In the genomic region with DNA sequence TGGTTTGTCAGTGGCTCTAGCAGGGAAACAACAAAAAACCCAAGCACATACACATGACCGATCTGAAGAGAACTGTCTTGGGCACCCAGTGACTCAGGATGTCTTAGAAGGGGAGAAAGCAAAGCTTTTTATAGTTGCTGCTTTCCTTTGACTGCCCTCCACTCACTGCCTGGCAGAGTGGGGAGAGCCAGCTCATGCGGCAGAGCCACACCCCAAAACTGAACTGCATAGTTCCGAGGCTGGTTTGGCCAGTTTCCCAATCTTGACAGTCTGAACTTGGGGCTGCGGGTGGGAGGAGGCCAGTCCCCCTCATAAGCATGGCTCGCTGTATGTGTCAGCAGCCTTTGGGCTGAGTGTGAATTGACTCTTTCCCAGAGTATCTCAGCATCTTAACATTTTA, we compare ENCODE assay signal across 8 mouse cellular contexts. TPM values are rescaled to one million over a fixed set of nuclear protein-coding genes. Genes with fewer than 3 reads are reported as not detected.
DNase-seq lines count a peak whose midpoint lies in the region; ATAC-seq and TF ChIP-seq lines count a peak whose summit lies in the region.

No protein-coding gene starts in this region.

- 0 out of 2 replicates have a peak, but pooled peaks cover 4% of the 10 kb centered on the region for H3K4me1 ChIP-seq in lung, embryonic 14.5 days (ENCODE audit: insufficient read depth)
- H3K4me1 ChIP-seq in hindbrain, postnatal 0 days (ENCODE audit: insufficient read depth, low read length), result no peaks in the 10 kb centered on the region
- H3K4me1 ChIP-seq in midbrain, embryonic 13.5 days (replicated peaks), result peaks cover 11% of the 10 kb centered on the region

- no peak overlapping the region for H3K9ac ChIP-seq in lung, embryonic 14.5 days
- no peak overlapping the region for H3K9ac ChIP-seq in hindbrain, postnatal 0 days (replicated peaks; ENCODE audit: low read length)
- no peak overlapping the region for H3K9ac ChIP-seq in midbrain, embryonic 13.5 days (replicated peaks)

- H3K27me3 ChIP-seq in lung, embryonic 14.5 days (ENCODE audit: insufficient read depth, low read length), result no peaks in the 10 kb centered on the region
- no peaks in the 10 kb centered on the region for H3K27me3 ChIP-seq in hindbrain, postnatal 0 days (ENCODE audit: insufficient read depth, low read length)
- H3K27me3 ChIP-seq in midbrain, embryonic 13.5 days, result no peaks in the 10 kb centered on the region

- H3K4me3 ChIP-seq in lung, embryonic 14.5 days (ENCODE audit: low read depth, low read length), result no peak overlapping the region
- no peak overlapping the region for H3K4me3 ChIP-seq in hindbrain, postnatal 0 days (ENCODE audit: low read length)
- H3K4me3 ChIP-seq in midbrain, embryonic 13.5 days (replicated peaks), result no peak overlapping the region

- H3K36me3 ChIP-seq in lung, embryonic 14.5 days (ENCODE audit: insufficient read depth), result peaks cover 42% of the 10 kb centered on the region
- peaks cover 26% of the 10 kb centered on the region for H3K36me3 ChIP-seq in hindbrain, postnatal 0 days (ENCODE audit: insufficient read depth, low read length)
- H3K36me3 ChIP-seq in midbrain, embryonic 13.5 days, result peaks cover 46% of the 10 kb centered on the region

- TF ChIP-seq CTCF in lung, embryonic 14.5 days (IDR thresholded peaks at IDR 0.05; ENCODE audit: low read depth), result no peak
- TF ChIP-seq CTCF in hindbrain, postnatal 0 days (IDR thresholded peaks at IDR 0.05; ENCODE audit: low read depth), result no peak

- H3K27ac ChIP-seq in lung, embryonic 14.5 days (ENCODE audit: low read depth), result peak overlapping the region; percentile 71
- H3K27ac ChIP-seq in hindbrain, postnatal 0 days, result peak overlapping the region; percentile 41; the same call in 1 of the 2 replicates
- H3K27ac ChIP-seq in midbrain, embryonic 13.5 days, result peak overlapping the region; percentile 21

- H3K4me2 ChIP-seq in lung, embryonic 14.5 days, result peak overlapping the region; percentile 4; the same call in 1 of the 2 replicates
- no peak overlapping the region for H3K4me2 ChIP-seq in hindbrain, postnatal 0 days (ENCODE audit: low read depth, low read length)
- H3K4me2 ChIP-seq in midbrain, embryonic 13.5 days (replicated peaks), result no peak overlapping the region

- H3K9me3 ChIP-seq in lung, embryonic 14.5 days (ENCODE audit: low read depth, low read length), result no peaks in the 10 kb centered on the region
- H3K9me3 ChIP-seq in hindbrain, postnatal 0 days (ENCODE audit: low read length), result no peaks in the 10 kb centered on the region
- peaks cover 6% of the 10 kb centered on the region; the same call in 1 of the 2 replicates for H3K9me3 ChIP-seq in midbrain, embryonic 13.5 days

- DNase-seq in adrenal gland, postnatal 25 days, result peak; percentile 18
- DNase-seq in adrenal gland, postnatal 4 days (ENCODE audit: low spot score in 2 of 2), result no peak
- DNase-seq in lung, embryonic 14.5 days, result peak; percentile 84
- DNase-seq in lung, postnatal 25 days (ENCODE audit: low spot score), result no peak
- DNase-seq in hindbrain, postnatal 0 days (ENCODE audit: low spot score), result peak; percentile 44
- no peak for DNase-seq in adipocyte (ENCODE audit: low spot score)
- DNase-seq in cerebellum, postnatal 14 days, result no peak

- WGBS in lung, embryonic 14.5 days, result 20% methylated on average over 5 of the region's 5 CpGs
- 37% methylated on average over 5 of the region's 5 CpGs for WGBS in hindbrain, postnatal 0 days
- 83% methylated on average over 5 of the region's 5 CpGs for WGBS in midbrain, embryonic 13.5 days

- ATAC-seq in lung, embryonic 14.5 days (ENCODE audit: insufficient read depth), result peak; percentile 78
- no peak for ATAC-seq in hindbrain, postnatal 0 days
- ATAC-seq in midbrain, embryonic 13.5 days, result 0 out of 2 replicates have a peak, but pooled peaks have one; percentile 31

RNA-seq across cellular contexts. Expression of gene Calm1, which starts 11.7 kb away (rescaled TPM):
- 302 and 339 TPM in 2 replicates for total RNA-seq in adrenal gland, postnatal 25 days (2021)
- total RNA-seq in adrenal gland, postnatal 4 days (2021), result 100 to 1,000 TPM; 373 to 429 TPM
- polyA plus RNA-seq in lung, embryonic 14.5 days (2014; fragmentation: Nextera tagmentation; extraction: Ambion mirVana), result 1,610 and 1,758 TPM in 2 replicates
- total RNA-seq in hindbrain, postnatal 0 days (2014; rRNA removed), result 1,139 and 1,416 TPM in 2 replicates
- polyA plus RNA-seq in hindbrain, postnatal 0 days (2015; fragmentation: Nextera tagmentation; extraction: Ambion mirVana), result 4,078 and 4,190 TPM in 2 replicates
- polyA plus RNA-seq in midbrain, embryonic 13.5 days (2015; fragmentation: Nextera tagmentation; extraction: Ambion mirVana), result 2,058 and 2,203 TPM in 2 replicates

RNA-seq across cellular contexts. Expression of gene Nrde2, which starts 51.5 kb away (rescaled TPM):
- 15.7 and 24.2 TPM in 2 replicates for total RNA-seq in adrenal gland, postnatal 25 days (2021)
- 10 to 100 TPM; 30.7 to 32.5 TPM for total RNA-seq in adrenal gland, postnatal 4 days (2021)
- polyA plus RNA-seq in lung, embryonic 14.5 days (2014; fragmentation: Nextera tagmentation; extraction: Ambion mirVana), result 14.5 and 16.7 TPM in 2 replicates
- total RNA-seq in hindbrain, postnatal 0 days (2014; rRNA removed), result 20.2 and 20.5 TPM in 2 replicates
- polyA plus RNA-seq in hindbrain, postnatal 0 days (2015; fragmentation: Nextera tagmentation; extraction: Ambion mirVana), result 11.8 and 13.6 TPM in 2 replicates
- 14.2 and 14.3 TPM in 2 replicates for polyA plus RNA-seq in midbrain, embryonic 13.5 days (2015; fragmentation: Nextera tagmentation; extraction: Ambion mirVana)

Comparison
In these comparisons a context has a peak if more than half of its experiments do, and no peak if none do; other contexts are left out.
1. DNase-seq: peak in adrenal gland, postnatal 25 days (single experiment), lung, embryonic 14.5 days (single experiment) and hindbrain, postnatal 0 days (single experiment); none in adrenal gland, postnatal 4 days (0 of 2), lung, postnatal 25 days (single experiment), adipocyte (single experiment) and cerebellum, postnatal 14 days (0 of 2).
2. H3K27ac ChIP-seq: peak in every context shown above with its lines; median percentile 71 in lung, embryonic 14.5 days; 41 in hindbrain, postnatal 0 days; 21 in midbrain, embryonic 13.5 days.